Mouse (Mus musculus): ENCODE measurements around the gene Pced1a. TPM values are rescaled to one million over a fixed set of nuclear protein-coding genes. Genes with fewer than 3 reads are reported as not detected.

Pced1a gene
- polyA plus RNA-seq, 1 experiment = 11.0 TPM

DNA sequence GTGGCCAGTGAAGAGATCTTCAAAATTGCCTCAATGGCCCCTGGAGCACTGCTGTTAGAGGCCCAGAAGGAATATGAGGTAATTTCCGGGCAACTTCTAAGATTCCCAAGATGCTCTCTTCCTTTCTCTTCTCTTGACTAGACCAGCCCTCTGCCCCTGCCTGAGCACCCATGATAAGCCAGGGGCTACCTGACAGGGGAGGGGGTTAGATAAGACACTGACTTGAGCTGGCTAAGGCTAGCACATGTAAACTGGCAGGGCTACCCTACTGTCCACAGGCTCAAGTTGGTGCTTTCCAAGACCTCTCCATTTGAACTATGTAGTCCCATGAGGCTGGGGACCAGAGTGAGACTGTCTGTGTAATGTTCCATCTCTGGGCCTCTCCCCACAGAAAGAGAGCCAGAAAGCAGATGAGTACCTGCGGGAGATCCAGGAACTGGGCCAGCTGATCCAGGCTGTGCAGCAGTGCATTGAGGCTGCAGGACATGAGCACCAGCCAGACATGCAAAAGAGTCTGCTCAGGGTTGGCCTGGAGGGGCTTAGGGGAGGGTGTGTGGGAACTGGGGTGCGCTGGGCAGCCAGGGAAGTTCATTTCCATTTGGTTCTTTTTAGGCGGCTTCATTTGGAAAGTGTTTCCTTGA is 15.5 kb upstream of the Pced1a start:
- WGBS = 83% methylated on average over 4 of the region's 4 CpGs

DNA sequence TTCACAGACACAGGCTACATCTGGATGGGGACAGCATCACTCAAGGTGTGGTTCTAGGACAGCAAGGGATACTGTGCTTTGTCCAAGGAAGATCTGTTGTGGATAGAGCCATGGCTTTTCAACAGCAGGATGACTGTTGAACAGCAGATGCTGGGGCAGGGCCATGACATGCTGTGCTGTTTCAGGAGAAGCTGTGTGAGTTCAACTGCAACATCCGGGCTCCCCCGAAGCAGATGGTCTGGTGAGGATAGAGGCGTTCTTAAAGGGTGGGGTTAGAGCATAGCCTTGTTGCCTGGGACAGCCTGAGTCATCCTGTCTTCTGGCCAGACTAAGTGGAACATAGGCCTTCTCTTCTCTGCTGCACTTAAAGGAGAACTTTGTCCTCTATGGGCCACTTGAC is 14.4 kb upstream of the Pced1a start:
- WGBS = 76% methylated on average over 3 of the region's 3 CpGs
- no peak for DNase-seq (ENCODE audit: low read depth, low spot score)

More for the DNA sequence above, 15.5 kb upstream of the Pced1a start:
- DNase-seq (ENCODE audit: low read depth, low spot score) = no peak

DNA sequence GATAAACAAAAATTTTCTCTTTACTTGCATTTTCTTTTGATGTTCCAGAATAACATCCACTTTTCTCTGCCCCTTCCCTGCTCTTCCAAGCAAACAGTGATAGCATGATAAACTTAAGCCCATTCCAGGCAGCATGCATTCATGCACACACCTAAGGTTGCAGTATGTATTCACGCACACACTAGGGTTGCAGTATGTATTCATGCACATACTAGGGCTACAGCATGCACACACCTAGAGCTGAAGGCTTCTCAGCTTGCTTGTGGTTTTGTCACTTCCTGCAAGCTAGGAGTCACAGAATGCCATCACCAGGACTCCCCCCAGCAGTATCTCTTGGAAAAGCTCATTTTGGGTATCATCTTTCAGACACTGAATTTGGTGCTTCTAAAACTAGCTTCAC is 12.3 kb upstream of the Pced1a start:
- WGBS = 100% methylated on average over 1 of the region's 1 CpGs
- no peak for DNase-seq (ENCODE audit: low read depth, low spot score)

GRCm38 (mm10) chr2:130433152-130433551 is 8.7 kb upstream of the Pced1a start:
- no peak for DNase-seq (ENCODE audit: low read depth, low spot score)
- WGBS = 13% methylated on average over 4 of the region's 4 CpGs

DNA sequence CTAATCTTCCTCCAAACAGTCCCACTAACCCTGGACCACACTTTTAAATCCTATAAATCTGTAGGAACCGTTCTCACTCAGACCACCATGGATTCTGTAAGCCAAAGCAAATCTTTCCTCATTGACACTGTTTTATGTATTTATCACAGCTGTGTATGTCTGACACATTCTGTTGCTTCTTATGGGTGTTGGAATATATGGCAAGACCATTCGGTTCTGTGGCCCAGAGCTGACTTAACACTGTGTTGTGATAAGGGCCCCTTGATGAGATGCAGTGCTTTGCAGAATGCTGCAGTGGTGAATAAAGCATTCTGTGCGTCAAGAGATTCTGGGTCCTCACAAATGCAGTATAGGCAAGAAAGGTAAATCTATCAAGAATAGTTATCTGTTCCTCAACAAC is 7.7 kb upstream of the Pced1a start:
- WGBS = 82% methylated on average over 3 of the region's 3 CpGs
- no peak for DNase-seq (ENCODE audit: low read depth, low spot score)

DNA sequence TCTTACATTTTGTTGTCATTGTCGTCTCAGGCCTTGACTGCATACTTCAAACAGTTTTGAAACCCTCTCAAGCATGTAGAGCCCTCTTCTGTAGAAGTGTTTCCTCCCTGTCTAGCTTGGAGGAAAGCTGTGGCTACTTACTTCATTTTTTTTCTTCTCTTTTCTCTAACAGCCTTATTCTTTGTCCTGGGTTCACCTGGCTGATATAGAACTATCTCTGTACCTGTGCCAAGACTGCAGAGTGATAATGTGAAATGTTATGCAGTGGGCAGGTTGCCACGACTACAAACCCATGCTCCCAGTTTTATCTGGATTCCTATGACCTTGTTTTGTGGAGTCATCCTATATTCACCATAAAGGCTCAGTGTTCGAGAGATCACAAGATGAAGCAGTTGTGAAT is 6.0 kb upstream of the Pced1a start:
- WGBS = 31% methylated on average over 3 of the region's 3 CpGs
- DNase-seq (ENCODE audit: low read depth, low spot score) = no peak

- 62% methylated on average over 2 of the region's 2 CpGs for WGBS
Observed at GRCm38 (mm10) chr2:130429851-130430250, 5.3 kb upstream of the Pced1a start.

GRCm38 (mm10) chr2:130425112-130425511 is 611 bp upstream of the Pced1a start:
- DNase-seq (ENCODE audit: low read depth, low spot score) = no peak
- 18% methylated on average over 5 of the region's 5 CpGs for WGBS

More at GRCm38 (mm10) chr2:130429851-130430250, 5.3 kb upstream of the Pced1a start:
- DNase-seq (ENCODE audit: low read depth, low spot score) = no peak

DNA sequence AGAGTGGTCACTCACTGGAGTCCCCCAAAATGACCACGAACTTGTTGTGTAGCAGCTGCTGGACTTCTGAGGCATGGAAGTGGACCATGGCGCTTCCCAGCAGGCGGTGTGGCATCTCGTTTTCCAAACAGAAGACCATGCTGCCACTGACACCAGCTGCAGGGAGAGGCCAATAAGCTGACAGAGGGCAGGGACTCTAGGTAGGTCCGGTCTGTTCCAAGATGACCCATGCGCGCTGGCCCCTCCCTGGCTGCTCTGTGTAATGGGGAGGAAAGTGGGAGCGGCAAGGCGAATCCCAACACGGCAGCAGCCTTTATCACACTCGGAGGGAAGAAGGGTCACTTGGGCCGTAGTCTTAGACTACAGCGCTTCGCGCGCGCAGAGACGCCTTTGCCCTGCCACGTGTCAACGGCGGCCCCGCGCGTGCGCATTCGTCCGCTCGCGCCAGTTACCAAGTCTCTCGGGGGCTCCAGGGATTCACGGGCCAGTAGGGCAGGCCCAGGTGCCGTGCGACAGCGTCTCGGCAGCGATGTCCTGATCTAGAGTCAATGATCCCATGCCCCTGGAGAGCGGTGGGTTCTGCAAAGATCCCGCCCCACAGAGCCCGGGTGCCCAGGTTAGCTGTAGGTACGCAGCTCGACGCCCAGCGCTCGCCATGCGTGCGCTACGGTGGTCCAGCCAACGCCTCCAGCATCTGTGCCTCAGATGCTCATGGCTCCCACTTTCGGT is 940 bp downstream of the Pced1a start:
- DNase-seq (ENCODE audit: low read depth, low spot score) = no peak
- WGBS = 15% methylated on average over 49 of the region's 49 CpGs

GRCm38 (mm10) chr2:130421781-130422620 is 2.5 kb downstream of the Pced1a start:
- 96% methylated on average over 26 of the region's 26 CpGs for WGBS
- no peak for DNase-seq (ENCODE audit: low read depth, low spot score)

DNA sequence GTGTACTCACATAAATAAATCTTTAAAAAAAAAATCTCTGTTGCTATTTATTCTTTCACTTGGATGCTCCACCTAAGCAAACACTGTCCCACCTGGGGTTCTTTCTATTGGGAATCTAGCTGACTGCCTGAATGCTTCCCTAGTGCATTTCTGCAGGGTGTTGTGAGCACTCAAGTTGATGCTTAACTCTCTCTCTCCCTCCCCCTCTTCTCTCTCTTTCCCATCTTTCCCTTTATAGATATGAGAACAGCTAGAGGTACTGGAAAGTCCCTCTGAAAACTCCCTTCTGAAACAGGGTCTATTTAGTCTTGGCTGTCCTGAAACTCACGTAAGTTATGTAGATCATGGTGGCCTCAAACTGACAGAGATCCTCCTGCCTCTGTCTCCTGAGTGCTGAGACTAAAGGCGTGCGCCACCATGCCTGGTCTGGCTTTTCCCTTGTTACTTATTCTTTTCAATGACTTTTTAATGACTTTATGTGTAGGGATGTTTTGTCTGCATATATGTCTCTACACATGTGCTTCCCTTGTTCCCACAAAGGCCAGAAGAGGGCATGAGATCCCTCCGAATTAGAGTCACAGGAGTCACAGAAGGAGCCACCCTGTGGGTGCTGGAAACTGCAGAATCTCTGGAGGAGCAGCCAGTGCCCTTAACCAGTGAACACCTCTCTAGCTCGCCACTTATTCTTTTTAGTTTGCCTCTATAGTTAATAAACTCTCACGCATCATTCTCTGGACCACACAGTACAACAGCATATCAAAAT is 10.2 kb downstream of the Pced1a start:
- WGBS = 67% methylated on average over 6 of the region's 6 CpGs
- no peak for DNase-seq (ENCODE audit: low read depth, low spot score)

- WGBS = 76% methylated on average over 3 of the region's 3 CpGs
Observed at GRCm38 (mm10) chr2:130412775-130413174, 11.7 kb downstream of the Pced1a start.

GRCm38 (mm10) chr2:130411558-130412495 is 12.7 kb downstream of the Pced1a start:
- 34% methylated on average over 16 of the region's 16 CpGs for WGBS
- peak; percentile 27 for DNase-seq (ENCODE audit: low read depth, low spot score)

More at GRCm38 (mm10) chr2:130412775-130413174, 11.7 kb downstream of the Pced1a start:
- DNase-seq (ENCODE audit: low read depth, low spot score) = no peak

DNA sequence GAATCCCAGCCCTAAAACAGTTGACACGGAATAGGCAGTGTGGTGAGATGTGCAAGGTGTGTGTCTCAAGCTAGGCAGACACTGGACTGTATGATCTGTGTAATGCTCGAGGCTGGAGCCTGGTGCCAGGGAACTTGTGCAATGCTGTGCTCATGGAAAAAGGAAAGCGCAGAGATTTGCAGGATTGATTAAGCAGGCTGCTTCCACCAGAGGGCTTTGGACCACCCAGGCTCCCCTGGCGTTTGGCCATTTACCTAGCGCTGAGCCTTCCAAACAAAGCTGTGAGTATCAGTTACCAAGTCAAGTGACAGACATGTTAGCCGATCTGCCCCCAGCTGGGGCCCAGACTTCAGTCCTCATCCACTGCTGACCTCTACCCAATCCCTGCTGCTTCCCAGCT is 16.3 kb downstream of the Pced1a start:
- 27% methylated on average over 6 of the region's 6 CpGs for WGBS
- no peak for DNase-seq (ENCODE audit: low read depth, low spot score)

DNA sequence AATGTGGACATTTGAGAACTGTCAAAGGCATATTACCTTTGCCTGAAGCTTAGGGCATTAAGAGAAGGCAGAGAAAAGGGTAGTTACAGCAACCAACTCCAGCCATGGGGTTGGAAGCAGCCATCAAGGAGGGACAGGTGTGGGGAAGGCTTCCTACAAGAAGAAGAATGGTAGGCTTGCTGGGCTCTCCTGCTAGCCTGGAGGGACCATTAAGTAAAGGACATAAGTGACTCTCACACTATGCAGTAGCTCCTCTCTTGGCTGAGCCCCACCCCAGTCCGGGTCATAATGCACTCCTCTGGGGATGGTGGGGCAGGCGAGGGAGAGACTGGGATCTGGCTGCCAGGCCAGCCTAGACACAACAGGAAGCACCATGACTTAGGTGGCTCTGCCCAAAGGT is 18.3 kb downstream of the Pced1a start, which contains the start of gene Tmem239:
Gene Tmem239, plus strand, starts transcription at position 301 of the 400 bp plus-strand sequence.
- 48% methylated on average over 2 of the region's 2 CpGs for WGBS
- no peak for DNase-seq (ENCODE audit: low read depth, low spot score)

DNA sequence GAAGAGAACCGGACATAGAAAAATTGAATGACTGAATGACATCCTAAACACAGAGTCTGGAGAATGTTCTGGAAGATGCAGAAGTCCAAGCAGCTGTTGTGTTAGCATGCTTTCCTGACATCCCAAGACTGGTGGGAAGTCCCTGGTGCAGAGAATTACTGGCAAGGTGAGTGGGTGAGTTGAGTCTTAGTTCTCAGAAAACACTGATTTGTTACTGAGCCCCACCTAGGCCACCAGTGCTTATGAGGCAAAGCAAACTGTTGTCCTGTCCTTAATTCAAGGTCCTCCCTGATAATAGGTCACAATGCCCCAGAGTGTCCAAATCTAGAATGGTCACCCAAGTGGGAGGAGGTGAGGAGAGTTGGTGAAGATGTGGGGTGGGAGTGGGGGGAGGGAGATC is 19.6 kb downstream of the Pced1a start, which contains the start of the genes Gm28372 and 1700020A23Rik:
Gene Gm28372, plus strand, starts transcription at position 301 of the 400 bp plus-strand sequence.
Gene 1700020A23Rik, plus strand, starts transcription at position 321 of the 400 bp plus-strand sequence.
- no peak for DNase-seq (ENCODE audit: low read depth, low spot score)
- WGBS = 88% methylated on average over 1 of the region's 1 CpGs

GRCm38 (mm10) chr2:130401891-130402290 is 22.6 kb downstream of the Pced1a start:
- DNase-seq (ENCODE audit: low read depth, low spot score) = no peak
- WGBS = 68% methylated on average over 4 of the region's 4 CpGs

GRCm38 (mm10) chr2:130400046-130400445 is 24.5 kb downstream of the Pced1a start:
- WGBS = 87% methylated on average over 1 of the region's 1 CpGs
- no peak for DNase-seq (ENCODE audit: low read depth, low spot score)
